Mouse (Mus musculus): ENCODE data around the gene Gm11127.
A peak's percentile ranks its signal among the peaks of the same experiment; 100 is the strongest.
"Not testable (repeated sequence)": the region's sequence is repeated elsewhere in the genome, so short reads cannot be mapped to it uniquely, and the experiment has no call there.

GRCm38 (mm10) chr17:36042610-36043169, 15.5 kb downstream of the Gm11127 start, which contains the start of the genes H2-T22 and Gm6034:
- peak; percentile 93 for TF ChIP-seq POLR2A (IDR thresholded peaks at IDR 0.05; ENCODE audit: low read depth, low read length)
- not testable (repeated sequence) for TF ChIP-seq CTCF (IDR thresholded peaks at IDR 0.05; ENCODE audit: borderline replicate concordance, insufficient read depth, low read length)
